9 mouse cellular contexts compared by ENCODE assay signal in genomic region chr3:86897551-86897950, GRCm38 (mm10). TPM values are rescaled to one million over a fixed set of nuclear protein-coding genes. Genes with fewer than 3 reads are reported as not detected.
DNase-seq lines count a peak whose midpoint lies in the region; ATAC-seq and TF ChIP-seq lines count a peak whose summit lies in the region.
"Had no signal": no experiment of that assay in that cellular context is flagged by ENCODE, and none has a peak within 500 bp of the region (broad histone marks: within the 10 kb centered on the region; RNA-seq: fewer than 3 reads in every experiment).

No protein-coding gene starts in this region.

- H3K9me3 ChIP-seq in embryonic facial prominence, embryonic 15.5 days (replicated peaks): no peaks in the 10 kb centered on the region

- H3K4me2 ChIP-seq in embryonic facial prominence, embryonic 15.5 days (replicated peaks): peak overlapping the region; percentile 15; the same call in 1 of the 2 replicates

- WGBS in cerebellum, adult 2 months: 14% methylated on average over 8 of the region's 8 CpGs
- WGBS in embryonic facial prominence, embryonic 15.5 days: 36% methylated on average over 8 of the region's 8 CpGs

- DNase-seq in kidney, postnatal 25 days: peak; percentile 18 to 37
- DNase-seq in kidney, postnatal 10 days: no peak
- peak; percentile 35 for DNase-seq in R1 (ENCODE audit: low read depth, low spot score)
- peak; percentile 46 to 51 for DNase-seq in cerebellum, adult 2 months
- no peak for DNase-seq in spleen, postnatal 4 days (ENCODE audit: low spot score in 2 of 2)
- DNase-seq in layer of hippocampus, adult 18-20 months (ENCODE audit: low spot score in 2 of 2): no peak
- DNase-seq: lung, postnatal 36 days had no signal

- TF ChIP-seq POLR2A in cerebellum, adult 2 months (IDR thresholded peaks at IDR 0.05; ENCODE audit: borderline replicate concordance, insufficient read depth, low read length): no peak

- H3K4me1 ChIP-seq in cerebellum, adult 2 months (ENCODE audit: control insufficient read depth, insufficient read depth, low read length): peaks cover 9% of the 10 kb centered on the region; the same call in 1 of the 2 replicates
- peaks cover 14% of the 10 kb centered on the region for H3K4me1 ChIP-seq in embryonic facial prominence, embryonic 15.5 days

- H3K36me3 ChIP-seq in embryonic facial prominence, embryonic 15.5 days: no peaks in the 10 kb centered on the region

- no peaks in the 10 kb centered on the region for H3K27me3 ChIP-seq in cerebellum, adult 2 months (ENCODE audit: control insufficient read depth, insufficient read depth, low read length)
- no peaks in the 10 kb centered on the region for H3K27me3 ChIP-seq in embryonic facial prominence, embryonic 15.5 days

- no peak overlapping the region for H3K4me3 ChIP-seq in cerebellum, adult 2 months (replicated peaks; ENCODE audit: insufficient read depth, low read depth, low read length)
- H3K4me3 ChIP-seq in embryonic facial prominence, embryonic 15.5 days (replicated peaks): no peak overlapping the region

- H3K9ac ChIP-seq in embryonic facial prominence, embryonic 15.5 days: no peak overlapping the region

- no peak for TF ChIP-seq CTCF in cerebellum, adult 2 months (IDR thresholded peaks at IDR 0.05; ENCODE audit: borderline replicate concordance, insufficient read depth, low read depth, low read length)

- no peak overlapping the region for H3K27ac ChIP-seq in cerebellum, adult 2 months (ENCODE audit: insufficient read depth, low read length)
- peak overlapping the region; percentile 91 for H3K27ac ChIP-seq in embryonic facial prominence, embryonic 15.5 days (replicated peaks)

- ATAC-seq in embryonic facial prominence, embryonic 15.5 days (ENCODE audit: insufficient number of reproducible peaks, low FRiP score, low TSS enrichment, low read depth): peak; percentile 77
- ATAC-seq: hindbrain, embryonic 16.5 days had no signal

RNA-seq across cellular contexts. Expression of gene Dclk2, which starts 23.1 kb away (rescaled TPM):
- 59.1 and 59.5 TPM in 2 replicates for polyA plus RNA-seq in cerebellum, adult 2 months (2012; rRNA removed)
- 12.5 and 13.9 TPM in 2 replicates for polyA plus RNA-seq in embryonic facial prominence, embryonic 15.5 days (2015; fragmentation: Nextera tagmentation; extraction: Ambion mirVana)
- 100 to 1,000 TPM; 101 to 104 TPM for total RNA-seq in layer of hippocampus, adult 18-20 months (2021)

Comparison
In these comparisons a context has a peak if more than half of its experiments do, and no peak if none do; other contexts are left out.
1. DNase-seq: peak in kidney, postnatal 25 days (2 of 2), R1 (single experiment) and cerebellum, adult 2 months (2 of 2); none in kidney, postnatal 10 days (single experiment), spleen, postnatal 4 days (0 of 2) and layer of hippocampus, adult 18-20 months (0 of 2).